Mouse (Mus musculus): ENCODE results near the gene Snupn.

The Snupn gene

GRCm38 (mm10) chr9:56950414-56951400 lies at the start of gene Snupn:
Gene Snupn, plus strand, starts transcription at chr9:56950878.
- TF ChIP-seq GATA4 (IDR thresholded peaks at IDR 0.05; ENCODE audit: insufficient replicate concordance, low read length): peak; percentile 48; the same call in 1 of the 2 replicates

GRCm38 (mm10) chr9:56901187-56901586 lies 49.5 kb upstream of the Snupn start:
- no peak for TF ChIP-seq GATA4 (IDR thresholded peaks at IDR 0.05; ENCODE audit: insufficient replicate concordance, low read length)

- TF ChIP-seq GATA4 (IDR thresholded peaks at IDR 0.05; ENCODE audit: insufficient replicate concordance, low read length): no peak
These were observed 47.0 kb upstream of the Snupn start for GRCm38 (mm10) chr9:56903662-56904061.

- no peak for TF ChIP-seq GATA4 (IDR thresholded peaks at IDR 0.05; ENCODE audit: insufficient replicate concordance, low read length)
These were observed 43.1 kb upstream of the Snupn start for GRCm38 (mm10) chr9:56907549-56907948.

GRCm38 (mm10) chr9:56911017-56911416 lies 39.7 kb upstream of the Snupn start:
- no peak for TF ChIP-seq GATA4 (IDR thresholded peaks at IDR 0.05; ENCODE audit: insufficient replicate concordance, low read length)

- no peak for TF ChIP-seq GATA4 (IDR thresholded peaks at IDR 0.05; ENCODE audit: insufficient replicate concordance, low read length)
These were observed 36.7 kb upstream of the Snupn start for GRCm38 (mm10) chr9:56913991-56914390.

- TF ChIP-seq GATA4 (IDR thresholded peaks at IDR 0.05; ENCODE audit: insufficient replicate concordance, low read length): no peak
These were observed 35.6 kb upstream of the Snupn start for GRCm38 (mm10) chr9:56915116-56915515.

GRCm38 (mm10) chr9:56915695-56916410 lies 34.8 kb upstream of the Snupn start:
- TF ChIP-seq GATA4 (IDR thresholded peaks at IDR 0.05; ENCODE audit: insufficient replicate concordance, low read length): no peak

GRCm38 (mm10) chr9:56917131-56917530 lies 33.5 kb upstream of the Snupn start:
- no peak for TF ChIP-seq GATA4 (IDR thresholded peaks at IDR 0.05; ENCODE audit: insufficient replicate concordance, low read length)

- TF ChIP-seq GATA4 (IDR thresholded peaks at IDR 0.05; ENCODE audit: insufficient replicate concordance, low read length): no peak
These were observed 32.2 kb upstream of the Snupn start for GRCm38 (mm10) chr9:56918466-56918865.

- no peak for TF ChIP-seq GATA4 (IDR thresholded peaks at IDR 0.05; ENCODE audit: insufficient replicate concordance, low read length)
These were observed 27.9 kb upstream of the Snupn start for GRCm38 (mm10) chr9:56922746-56923145.

GRCm38 (mm10) chr9:56923841-56924650 lies 26.6 kb upstream of the Snupn start:
- no peak for TF ChIP-seq GATA4 (IDR thresholded peaks at IDR 0.05; ENCODE audit: insufficient replicate concordance, low read length)

- peak; percentile 75 for TF ChIP-seq GATA4 (IDR thresholded peaks at IDR 0.05; ENCODE audit: insufficient replicate concordance, low read length)
These were observed 26.0 kb upstream of the Snupn start for GRCm38 (mm10) chr9:56924651-56925027.

- no peak for TF ChIP-seq GATA4 (IDR thresholded peaks at IDR 0.05; ENCODE audit: insufficient replicate concordance, low read length)
These were observed 25.2 kb upstream of the Snupn start for GRCm38 (mm10) chr9:56925291-56926024.

- TF ChIP-seq GATA4 (IDR thresholded peaks at IDR 0.05; ENCODE audit: insufficient replicate concordance, low read length): no peak
These were observed 24.7 kb upstream of the Snupn start for GRCm38 (mm10) chr9:56926025-56926360.

All from liver, adult (tissue).